Mouse (Mus musculus): ENCODE data around the gene Rnft2.

DNA sequence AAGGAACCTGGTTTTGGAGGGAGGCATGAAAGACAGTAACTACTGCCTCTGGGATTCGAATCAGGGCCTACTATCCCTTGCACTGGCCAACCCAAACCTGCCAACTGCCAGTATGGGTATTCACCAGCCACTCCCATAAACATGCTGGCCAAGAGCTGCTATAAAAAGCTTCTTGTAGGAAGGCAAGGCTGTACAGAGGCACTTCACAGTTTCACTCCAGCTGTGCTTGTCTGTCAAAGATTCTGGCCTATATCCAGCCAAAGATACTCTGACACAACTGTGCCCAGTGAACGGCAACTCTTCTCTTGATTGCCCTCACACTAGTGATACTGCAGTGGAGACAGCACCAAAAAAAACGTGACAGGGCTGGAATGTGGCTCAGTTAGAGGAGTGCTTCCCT lies 95.2 kb downstream of the Rnft2 start:
- TF ChIP-seq MYOG (IDR thresholded peaks at IDR 0.05; ENCODE audit: control insufficient read depth in 1 of 3, insufficient read depth in 1 of 3, insufficient read length in 2 of 3, low read depth in 2 of 3) (peak in 2 of 3 experiments; percentile 56 to 79), TCF12 (IDR thresholded peaks at IDR 0.05; ENCODE audit: insufficient read depth, poor library complexity, severe bottlenecking) (peak; percentile 91)
